Mouse (Mus musculus) bone marrow, adult 2 months (tissue): ENCODE measurements around the gene Marc2.

Experiments
- CTCF ChIP-seq: fragments of 200-500 bp; IDR thresholded peaks from 2 replicates; pipeline ENCODE4 v1.5.1; 2011; ENCODE audit warnings: low read length, control low read depth; ENCODE audit not compliant: control insufficient read depth, insufficient read depth
- POLR2A ChIP-seq: fragments of 200-500 bp; IDR thresholded peaks from 2 replicates; pipeline ENCODE4 v1.6.1; 2011; ENCODE audit warnings: low read depth, mild to moderate bottlenecking, control low read depth, low read length, borderline replicate concordance; ENCODE audit not compliant: control insufficient read depth

DNA sequence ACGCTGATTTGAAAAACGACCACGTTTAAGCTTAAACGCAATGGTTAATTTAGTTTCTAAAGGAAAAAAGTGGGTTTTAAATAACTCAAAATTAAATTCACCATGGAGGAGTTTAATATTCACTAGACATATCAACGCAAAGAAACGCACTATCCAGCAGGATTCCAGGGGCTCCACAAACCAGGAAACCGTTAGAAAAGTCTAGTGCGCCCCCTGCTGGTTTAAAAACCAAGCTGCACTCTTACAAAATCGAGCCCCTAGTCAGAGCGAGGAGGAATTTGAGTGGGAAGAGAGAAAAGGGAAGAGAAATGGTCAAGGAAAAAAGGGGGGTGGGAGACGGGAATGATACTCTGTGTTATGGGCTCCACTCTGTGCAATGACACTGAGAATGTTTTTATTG, 21.2 kb downstream of the Marc2 start:
- TF ChIP-seq CTCF (peak; percentile 35; the same call in 1 of the 2 replicates), POLR2A (no peak)
